Mouse (Mus musculus) stomach, postnatal 0 days (tissue): ENCODE measurements around the gene Ropn1l. TPM values are rescaled to one million over a fixed set of nuclear protein-coding genes. Genes with fewer than 3 reads are reported as not detected.

Source experiments
- ATAC-seq: fragments of 200-750 bp; cut with Nextera tagmentation; 2 replicates; pipeline ENCODE4 v1.8.0; 2017; ENCODE audit not compliant: low FRiP score, low TSS enrichment
- DNase-seq: peaks from one replicate; pipeline ENCODE4 v3.0.0-alpha.2; 2016; ENCODE audit warnings: low spot score
- H3K27ac ChIP-seq: fragments of 300-500 bp; sonication (generic); replicated peaks from 2 replicates; pipeline ENCODE4 v1.5.1; 2014; ENCODE audit warnings: mild to moderate bottlenecking, control low read depth
- H3K27me3 ChIP-seq: fragments of 300-500 bp; sonication (generic); 2 replicates; pipeline ENCODE4 v1.6.1; 2014; ENCODE audit warnings: low read length; ENCODE audit not compliant: control insufficient read depth, insufficient read depth
- H3K36me3 ChIP-seq: fragments of 300-500 bp; sonication (generic); 2 replicates; pipeline ENCODE4 v1.6.1; 2014; ENCODE audit warnings: low read length, mixed read lengths; ENCODE audit not compliant: control insufficient read depth, insufficient read depth
- H3K4me1 ChIP-seq: fragments of 300-500 bp; sonication (generic); replicated peaks from 2 replicates; pipeline ENCODE4 v1.6.1; 2014; ENCODE audit warnings: antibody characterized with exemption; ENCODE audit not compliant: control insufficient read depth, insufficient read depth
- H3K4me2 ChIP-seq: fragments of 300-500 bp; sonication (generic); replicated peaks from 2 replicates; pipeline ENCODE4 v1.6.1; 2014; ENCODE audit warnings: low read depth, mild to moderate bottlenecking, control low read depth, moderate library complexity
- H3K4me3 ChIP-seq: fragments of 300-500 bp; sonication (generic); 2 replicates; pipeline ENCODE4 v1.5.1; 2014; ENCODE audit warnings: low read depth, low read length, control low read depth
- H3K9ac ChIP-seq: fragments of 300-500 bp; sonication (generic); 2 replicates; pipeline ENCODE4 v1.6.1; 2014; ENCODE audit warnings: mild to moderate bottlenecking, low read length, control low read depth, mixed read lengths
- H3K9me3 ChIP-seq: fragments of 300-500 bp; sonication (generic); 2 replicates; pipeline ENCODE4 v1.6.1; 2016; ENCODE audit warnings: low read length; ENCODE audit not compliant: control insufficient read depth
- CTCF ChIP-seq: IDR thresholded peaks from 2 replicates; pipeline ENCODE4 v1.5.1; 2016; ENCODE audit warnings: antibody characterized with exemption, low read depth, mild to moderate bottlenecking, moderate library complexity
- EP300 ChIP-seq: optimal IDR thresholded peaks from 2 replicates; pipeline ENCODE3; 2016; ENCODE audit warnings: antibody characterized with exemption
- WGBS: fragments of 180-500 bp; shearing (Covaris S2); extraction: QIAGEN DNeasy Blood & Tissue Kit; methylation state at CpG from one replicate; pipeline ENCODE4 v1.1.7; 2014; 5-methylcytosine and 5-hydroxymethylcytosine counted together
- polyA plus RNA-seq: library from polyadenylated mRNA; unstranded; fragments of >200 nt; fragmentation: Nextera tagmentation; extraction: Ambion mirVana; gene quantifications from 2 replicates; pipeline ENCODE4 v1.2.1, GENCODE M21; 2015

Gene Ropn1l
- polyA plus RNA-seq, 1 experiment from 2014 or later = 1.8 TPM

DNA sequence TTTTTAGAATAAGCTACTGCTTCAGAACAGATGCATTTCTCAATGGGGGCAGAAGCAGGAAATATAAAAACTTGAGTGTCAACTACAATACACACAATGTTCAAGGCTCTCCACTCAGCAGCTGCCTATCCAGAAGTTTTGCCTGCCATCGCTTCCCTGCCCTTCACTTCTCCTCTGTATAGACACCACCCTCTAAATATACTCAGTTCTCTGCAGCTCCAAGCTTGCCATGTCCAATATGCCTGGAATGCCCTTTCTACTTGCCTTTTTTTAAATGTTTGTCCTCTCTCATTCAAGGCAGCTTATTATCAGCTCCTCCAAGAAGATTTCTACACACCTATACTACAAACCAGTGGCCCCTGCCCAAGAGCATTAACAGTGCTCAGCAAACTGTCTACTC is 23.1 kb upstream of the Ropn1l start:
- no peak overlapping the region for H3K4me3 ChIP-seq
- H3K27me3 ChIP-seq = no peaks in the 10 kb centered on the region
- DNase-seq = no peak
- peaks cover 17% of the 10 kb centered on the region for H3K36me3 ChIP-seq
- no peaks in the 10 kb centered on the region for H3K4me1 ChIP-seq
- ATAC-seq = no peak
- H3K4me2 ChIP-seq = no peak overlapping the region
- no peak overlapping the region for H3K9ac ChIP-seq
- H3K27ac ChIP-seq = no peak overlapping the region
- no peaks in the 10 kb centered on the region for H3K9me3 ChIP-seq
- TF ChIP-seq EP300 (no peak), CTCF (no peak)
- 92% methylated on average over 1 of the region's 1 CpGs for WGBS

GRCm38 (mm10) chr15:31472645-31473574 is 19.4 kb upstream of the Ropn1l start:
- H3K4me2 ChIP-seq = no peak overlapping the region
- ATAC-seq (no peak), DNase-seq (no peak)
- H3K9ac ChIP-seq = no peak overlapping the region
- H3K4me3 ChIP-seq = no peak overlapping the region
- no peaks in the 10 kb centered on the region for H3K4me1 ChIP-seq
- H3K27me3 ChIP-seq = no peaks in the 10 kb centered on the region
- peaks cover 6% of the 10 kb centered on the region; the same call in 1 of the 2 replicates for H3K36me3 ChIP-seq
- no peaks in the 10 kb centered on the region for H3K9me3 ChIP-seq
- TF ChIP-seq EP300 (no peak), CTCF (no peak)
- 40% methylated on average over 4 of the region's 4 CpGs for WGBS
- H3K27ac ChIP-seq = no peak overlapping the region

DNA sequence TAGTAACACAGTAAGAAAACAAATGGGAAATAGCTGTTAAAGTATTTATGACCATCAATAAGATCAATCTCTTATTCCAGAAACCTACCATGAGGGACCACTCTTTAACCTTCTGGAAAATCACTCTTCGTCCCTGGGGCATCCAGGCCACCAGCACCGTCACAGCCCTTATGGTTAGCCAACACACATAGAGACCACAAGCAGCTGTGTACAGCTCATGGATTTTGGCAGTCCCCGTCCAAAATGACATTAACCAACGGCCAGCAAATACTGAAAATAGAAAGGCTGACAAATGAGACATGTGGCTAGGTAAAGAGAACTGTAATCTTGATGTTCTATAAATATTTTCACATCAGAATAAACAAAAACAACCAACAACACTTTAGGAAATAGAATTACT is 18.0 kb upstream of the Ropn1l start:
- WGBS = 90% methylated on average over 4 of the region's 4 CpGs
- no peaks in the 10 kb centered on the region for H3K9me3 ChIP-seq
- no peaks in the 10 kb centered on the region for H3K27me3 ChIP-seq
- DNase-seq (no peak), ATAC-seq (no peak)
- H3K4me1 ChIP-seq = no peaks in the 10 kb centered on the region
- no peak overlapping the region for H3K27ac ChIP-seq
- H3K36me3 ChIP-seq = peaks cover 8% of the 10 kb centered on the region; the same call in 1 of the 2 replicates
- no peak overlapping the region for H3K4me3 ChIP-seq
- H3K9ac ChIP-seq = no peak overlapping the region
- H3K4me2 ChIP-seq = no peak overlapping the region
- TF ChIP-seq CTCF (no peak), EP300 (no peak)

GRCm38 (mm10) chr15:31469497-31469896 is 16.0 kb upstream of the Ropn1l start:
- no peaks in the 10 kb centered on the region for H3K27me3 ChIP-seq
- no peaks in the 10 kb centered on the region for H3K4me1 ChIP-seq
- TF ChIP-seq EP300 (no peak), CTCF (no peak)
- no peak overlapping the region for H3K4me2 ChIP-seq
- no peak overlapping the region for H3K4me3 ChIP-seq
- H3K9me3 ChIP-seq = no peaks in the 10 kb centered on the region
- no peak overlapping the region for H3K27ac ChIP-seq
- ATAC-seq = no peak
- H3K9ac ChIP-seq = no peak overlapping the region
- no peak for DNase-seq
- 83% methylated on average over 4 of the region's 4 CpGs for WGBS
- H3K36me3 ChIP-seq = peaks cover 12% of the 10 kb centered on the region

GRCm38 (mm10) chr15:31468806-31469205 is 15.3 kb upstream of the Ropn1l start:
- H3K4me1 ChIP-seq = no peaks in the 10 kb centered on the region
- no peak overlapping the region for H3K9ac ChIP-seq
- no peak for TF ChIP-seq CTCF
- H3K27me3 ChIP-seq = no peaks in the 10 kb centered on the region
- no peak for DNase-seq
- 92% methylated on average over 5 of the region's 5 CpGs for WGBS
- ATAC-seq = no peak
- H3K4me3 ChIP-seq = no peak overlapping the region
- peaks cover 14% of the 10 kb centered on the region for H3K36me3 ChIP-seq
- no peak overlapping the region for H3K27ac ChIP-seq
- H3K9me3 ChIP-seq = no peaks in the 10 kb centered on the region
- H3K4me2 ChIP-seq = no peak overlapping the region

DNA sequence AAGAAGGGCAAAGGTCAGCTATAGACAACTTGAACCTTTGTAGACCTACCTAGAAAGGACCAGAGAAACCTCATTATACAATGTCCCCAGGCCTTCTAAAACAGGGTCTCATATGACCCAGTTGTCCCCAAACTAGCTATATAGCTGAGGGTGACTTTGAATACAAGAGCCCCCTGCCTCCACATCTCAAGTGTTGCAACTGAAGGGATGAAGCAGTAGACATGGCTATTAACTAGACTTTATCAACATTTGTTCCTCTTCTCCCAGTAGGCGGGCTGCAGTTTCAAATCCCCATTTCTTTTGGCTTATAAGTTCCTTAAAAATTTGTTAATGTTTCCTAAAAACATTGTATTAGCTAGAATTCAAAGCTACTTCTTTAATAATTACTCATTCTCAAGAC is 13.2 kb upstream of the Ropn1l start:
- ATAC-seq = no peak

More for the DNA sequence above, 13.2 kb upstream of the Ropn1l start:
- 97% methylated on average over 1 of the region's 1 CpGs for WGBS
- Histone ChIP-seq H3K9me3 (no peaks in the 10 kb centered on the region), H3K4me3 (no peak overlapping the region), H3K27ac (no peak overlapping the region), H3K4me1 (no peaks in the 10 kb centered on the region), H3K9ac (no peak overlapping the region), H3K4me2 (no peak overlapping the region), H3K36me3 (peaks cover 18% of the 10 kb centered on the region), H3K27me3 (no peaks in the 10 kb centered on the region)
- no peak for DNase-seq
- TF ChIP-seq EP300 (no peak), CTCF (no peak)
